Mouse (Mus musculus): ENCODE data around the gene Sap30l.
"Not testable (repeated sequence)": the region's sequence is repeated elsewhere in the genome, so short reads cannot be mapped to it uniquely, and the experiment has no call there.

Sap30l gene

DNA sequence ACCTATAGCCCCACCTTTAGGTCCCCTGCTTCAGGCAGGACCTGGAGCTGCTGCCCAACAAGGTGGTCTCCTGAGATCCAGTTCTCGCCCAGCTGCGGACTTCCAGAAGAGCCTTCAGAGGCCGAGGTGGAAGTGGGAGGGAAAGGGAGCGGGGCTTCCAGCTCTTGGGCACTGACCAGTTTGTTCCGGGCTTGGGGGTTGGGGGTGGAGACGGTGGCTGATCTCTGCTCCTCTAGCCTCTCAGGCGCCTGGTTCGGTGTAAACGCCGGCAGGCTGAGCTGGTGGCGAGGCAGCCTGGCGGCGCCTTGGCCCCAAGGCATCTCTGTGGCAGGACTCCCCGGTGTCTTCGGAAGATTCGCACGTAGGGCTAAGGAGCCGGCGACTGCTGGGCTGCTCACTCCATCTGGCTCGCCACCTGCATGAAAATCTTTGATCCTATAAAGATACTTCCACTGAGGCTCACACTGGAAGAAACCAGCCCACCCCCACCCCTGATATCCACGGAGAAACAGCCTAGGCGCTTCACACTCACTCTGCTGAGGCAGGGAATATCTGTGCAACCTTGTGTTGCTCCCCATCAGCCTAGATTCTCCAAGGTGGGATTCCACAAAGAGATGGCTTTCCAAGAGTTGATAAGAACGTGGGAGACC, 31.2 kb downstream of the Sap30l start, which contains the start of gene Hand1:
TSS of gene Hand1 (minus strand) at position 267 of the 650 bp plus-strand sequence.
- DNase-seq = no peak

DNA sequence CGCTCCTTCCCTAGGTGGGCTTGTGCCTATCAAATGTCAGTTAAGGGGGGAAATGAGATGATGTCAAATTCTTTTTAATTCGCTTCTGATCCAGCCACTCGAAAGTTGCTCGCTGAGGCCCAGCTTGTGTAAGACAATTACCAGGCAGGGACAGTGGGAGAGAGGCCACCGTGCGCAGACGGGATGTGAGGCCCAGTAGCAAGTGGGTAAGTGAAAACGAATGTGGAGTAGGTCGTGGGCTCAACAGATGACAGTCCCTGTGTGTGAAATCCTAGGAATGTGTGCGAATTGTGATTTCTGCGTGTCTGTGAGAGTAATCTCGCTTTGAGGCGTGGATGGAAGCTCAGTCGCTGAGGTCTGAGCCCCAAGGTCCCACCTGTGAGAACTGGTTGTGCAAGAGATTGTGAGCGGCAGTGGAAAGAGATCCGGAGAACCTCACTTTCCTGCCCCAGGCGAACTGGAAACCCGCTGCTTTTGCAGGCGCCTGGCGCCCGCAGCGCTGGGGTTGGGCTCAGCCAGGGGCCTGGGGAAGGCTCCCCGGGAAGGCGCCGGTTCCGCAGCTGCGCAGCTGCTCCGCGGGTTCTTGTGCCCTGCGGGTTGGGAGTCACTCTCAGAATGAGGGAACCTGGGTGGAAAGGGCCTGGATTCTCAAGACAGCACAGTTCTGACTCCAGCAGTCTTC, 32.0 kb downstream of the Sap30l start:
- no peak for DNase-seq

DNA sequence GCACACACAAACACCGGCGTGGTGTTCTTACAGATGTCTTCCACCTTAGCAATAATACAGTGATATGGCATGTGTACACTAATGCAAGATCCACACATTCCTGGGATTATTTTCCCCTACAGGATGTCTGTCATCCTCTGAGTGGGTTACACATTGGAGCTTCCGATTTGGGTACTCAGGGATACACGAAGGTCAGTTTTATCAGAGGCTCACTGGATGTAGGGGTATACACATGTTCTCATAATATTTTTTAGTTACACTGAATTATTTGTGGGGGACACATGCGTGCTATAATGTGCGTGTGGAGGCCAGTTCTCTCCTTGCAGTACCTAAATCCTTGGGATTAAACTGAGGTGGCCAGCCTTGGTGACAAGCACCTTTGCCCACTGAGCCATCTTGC, 32.6 kb downstream of the Sap30l start:
- DNase-seq = no peak

DNA sequence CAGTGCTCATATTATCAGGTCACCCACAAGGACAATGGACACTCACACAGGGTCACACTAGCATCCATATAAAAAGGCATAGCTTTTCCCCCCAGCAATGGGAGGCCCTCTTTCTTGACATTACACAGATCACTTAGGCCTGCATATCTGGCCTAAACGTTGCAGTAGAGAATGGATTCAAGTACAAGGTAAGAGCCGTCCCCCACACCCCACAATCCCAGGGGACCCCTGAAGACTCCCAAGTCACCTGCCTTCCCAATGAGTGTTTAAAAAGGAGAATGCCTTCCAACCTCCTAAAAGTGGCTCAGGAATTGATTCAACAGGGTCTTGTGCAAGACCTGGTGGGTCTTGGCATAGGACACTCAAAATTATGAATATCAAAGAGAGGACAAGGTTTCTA, 33.9 kb downstream of the Sap30l start:
- no peak for DNase-seq

DNA sequence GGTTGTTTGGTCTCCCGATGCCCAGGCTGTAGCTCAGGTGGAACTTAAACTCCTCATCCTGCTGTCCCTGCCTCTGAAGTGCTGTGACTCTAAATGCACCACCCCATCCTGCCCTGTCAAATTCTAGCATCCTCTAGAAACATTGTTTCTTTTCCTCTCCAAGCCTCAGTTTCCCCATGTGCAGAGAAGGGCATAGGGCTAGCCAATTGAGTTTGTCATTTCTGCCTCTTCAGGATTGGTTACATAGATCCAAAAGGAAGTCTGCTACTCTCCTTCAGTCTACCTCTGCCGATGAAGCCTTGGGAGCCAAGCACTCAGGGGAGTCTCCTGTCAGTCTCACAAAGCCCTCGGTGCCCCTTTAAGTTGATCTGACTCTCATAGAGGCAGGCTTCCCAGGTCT, 34.5 kb downstream of the Sap30l start:
- no peak for DNase-seq

GRCm38 (mm10) chr11:57836401-57836800, 35.0 kb downstream of the Sap30l start:
- DNase-seq = no peak

DNA sequence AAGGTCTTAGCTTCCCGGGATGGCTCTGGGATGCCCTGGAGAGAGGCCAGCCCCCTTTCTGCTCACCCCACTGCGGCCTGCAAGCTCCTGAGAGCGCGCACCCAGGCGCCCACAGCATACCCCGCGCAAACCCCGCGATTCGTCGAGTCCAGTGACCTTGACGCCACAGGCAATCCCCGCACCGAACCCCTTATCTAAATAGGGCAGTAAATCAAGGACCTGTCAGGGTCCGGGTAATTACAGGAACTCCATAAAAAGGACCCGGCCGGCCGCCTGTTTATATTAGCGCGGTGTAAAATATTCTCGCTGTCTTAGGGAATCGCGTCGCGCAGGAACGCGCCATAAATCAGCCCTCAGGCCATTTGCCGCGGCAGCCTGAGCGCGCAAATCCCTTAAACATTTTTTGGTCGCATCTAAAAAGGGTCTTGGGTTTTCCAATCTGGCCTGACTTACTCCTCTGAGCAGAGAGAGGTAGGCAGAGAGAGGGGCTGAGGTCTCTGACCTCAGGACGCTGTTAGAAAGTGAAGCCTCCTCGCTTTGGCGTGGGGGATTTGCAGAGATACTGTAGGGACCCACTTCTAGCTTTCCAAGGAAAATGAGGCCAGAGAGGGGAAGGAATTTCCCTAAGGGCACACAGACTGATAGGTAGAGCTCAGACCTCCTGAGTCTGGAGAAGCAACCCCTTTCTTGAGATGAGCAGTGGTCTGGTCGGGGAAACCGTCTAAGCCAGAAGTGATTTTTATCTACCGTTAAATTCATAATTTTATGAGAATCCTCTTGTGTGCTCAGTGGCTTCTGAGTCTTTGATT, 35.6 kb downstream of the Sap30l start:
- DNase-seq = no peak

DNA sequence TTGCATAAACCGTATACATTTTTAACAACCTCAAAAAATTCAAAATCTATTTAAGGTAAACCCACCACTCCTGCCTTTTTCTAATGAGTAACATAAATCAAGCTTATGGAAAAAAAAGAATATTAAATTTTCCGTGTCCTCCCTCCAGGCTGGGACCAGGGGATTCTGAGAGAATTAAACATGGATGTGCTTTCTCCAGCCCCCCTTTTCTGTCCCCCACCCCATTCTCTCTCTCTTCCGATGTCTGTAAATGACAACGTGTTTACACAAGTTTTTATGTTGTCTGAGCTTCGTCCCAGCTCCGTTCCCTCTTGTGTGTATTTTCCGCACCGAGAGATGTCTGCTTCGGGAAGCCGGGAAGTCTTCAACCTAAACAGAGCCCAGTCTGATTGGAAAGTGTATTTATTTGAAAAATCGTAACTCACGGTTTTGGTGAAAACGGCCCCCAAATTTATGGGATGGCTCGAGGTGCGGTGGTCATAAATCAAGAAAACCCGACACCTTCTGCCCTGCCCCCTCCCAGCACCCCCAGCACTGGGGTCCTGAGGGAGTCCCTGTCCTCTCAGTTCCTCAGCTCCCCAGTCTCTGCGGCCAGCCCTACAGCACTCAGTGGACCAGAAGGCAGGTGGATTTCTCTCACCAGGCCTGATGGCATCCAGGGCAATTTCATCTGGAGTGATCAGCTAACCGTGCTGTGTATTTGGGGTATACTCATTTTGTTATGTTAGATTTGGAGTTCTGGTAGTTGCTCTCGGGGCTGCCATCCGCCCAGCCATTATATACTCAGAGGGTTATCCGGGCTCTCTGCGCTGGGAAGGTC, 36.6 kb downstream of the Sap30l start:
- no peak for DNase-seq

- DNase-seq = no peak
Observed at GRCm38 (mm10) chr11:57840986-57841385, 39.5 kb downstream of the Sap30l start.

GRCm38 (mm10) chr11:57841391-57841790, 40.0 kb downstream of the Sap30l start:
- DNase-seq = no peak

- DNase-seq = not testable (repeated sequence)
Observed at GRCm38 (mm10) chr11:57846421-57847363, 45.3 kb downstream of the Sap30l start.

GRCm38 (mm10) chr11:57847396-57847795, 46.0 kb downstream of the Sap30l start:
- DNase-seq = no peak

DNA sequence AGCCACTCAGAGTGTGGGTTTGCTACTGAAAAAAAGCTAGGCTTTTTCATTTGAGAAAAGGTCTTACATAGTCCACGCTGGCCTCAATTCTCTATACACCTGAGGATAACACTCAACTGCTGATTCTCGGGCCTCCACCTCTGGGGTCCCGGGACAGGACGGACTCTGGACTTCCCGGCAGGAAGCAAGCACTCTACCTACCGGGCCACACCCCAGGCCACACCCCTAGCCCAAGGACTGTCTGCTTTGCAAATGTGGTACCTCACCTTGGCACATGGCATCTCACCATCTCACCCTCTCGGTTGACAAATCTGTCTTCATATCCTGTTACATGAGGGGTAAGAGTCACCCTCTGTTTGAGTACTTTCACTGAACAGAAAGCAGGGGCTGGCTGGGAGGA, 48.9 kb downstream of the Sap30l start:
- no peak for DNase-seq

DNA sequence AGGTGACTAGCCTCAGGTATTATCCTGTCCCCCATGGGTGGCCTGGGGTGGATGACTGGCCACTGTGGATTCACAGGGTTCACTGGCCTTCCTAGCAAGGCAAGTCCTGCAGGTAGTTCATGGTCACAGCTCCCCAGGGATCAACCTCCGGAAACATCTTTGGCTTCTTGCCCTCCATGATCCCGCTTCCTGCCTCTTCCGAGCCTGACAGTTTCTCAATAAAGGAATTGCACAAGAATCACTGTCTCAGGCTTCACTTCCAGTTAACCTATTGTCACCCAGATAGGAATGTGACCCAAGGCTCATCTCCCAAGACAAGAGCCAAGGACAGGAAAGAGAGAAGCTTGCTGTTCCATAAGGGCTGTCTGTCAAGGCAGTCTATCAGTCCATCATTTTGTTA, 49.5 kb downstream of the Sap30l start:
- DNase-seq = no peak

DNA sequence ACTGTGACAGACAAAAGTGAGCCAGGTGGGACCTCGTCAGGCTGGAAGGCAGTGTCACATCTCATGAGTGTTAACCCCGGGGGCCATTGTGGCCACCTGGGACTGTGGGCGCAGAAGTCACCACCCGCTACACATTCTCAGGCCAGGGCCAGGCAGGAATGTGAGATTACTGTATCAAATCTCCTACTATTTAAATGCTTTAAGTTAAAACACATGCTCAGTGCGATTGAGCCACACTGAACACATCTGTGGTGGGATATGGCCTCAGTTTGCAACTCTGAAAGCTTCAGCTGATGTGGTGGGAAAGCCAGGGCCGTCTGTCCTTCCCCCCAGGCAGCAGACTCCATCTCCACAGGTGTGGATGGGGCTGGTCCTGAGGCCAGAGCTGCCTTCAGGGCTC, 52.1 kb downstream of the Sap30l start:
- no peak for DNase-seq

- no peak for DNase-seq
Observed at GRCm38 (mm10) chr11:57857709-57858108, 56.3 kb downstream of the Sap30l start.

Measured in lung, postnatal 10 days (tissue).